Mouse (Mus musculus) left cerebral cortex, postnatal 36 days (tissue): ENCODE measurements at regions not wholly inside any gene's neighbourhood (a gene's known extent, or its start where the extent isn't known, plus 50 kb on each side); places are given as distances from the start of the nearest gene placed in this dataset.

Experiments used
- DNase-seq, 2 experiments: peaks; one replicate each; pipeline ENCODE4 v3.0.0; 2021 to 2022; ENCODE audit warnings: low spot score in 2 of 2, mixed read lengths in 1 of 2
- intact Hi-C: fragments of 180-260 bp; cut with DNase I; formaldehyde crosslinking; loops from one replicate; pipeline ENCODE4 v1.15.1; 2025

DNA sequence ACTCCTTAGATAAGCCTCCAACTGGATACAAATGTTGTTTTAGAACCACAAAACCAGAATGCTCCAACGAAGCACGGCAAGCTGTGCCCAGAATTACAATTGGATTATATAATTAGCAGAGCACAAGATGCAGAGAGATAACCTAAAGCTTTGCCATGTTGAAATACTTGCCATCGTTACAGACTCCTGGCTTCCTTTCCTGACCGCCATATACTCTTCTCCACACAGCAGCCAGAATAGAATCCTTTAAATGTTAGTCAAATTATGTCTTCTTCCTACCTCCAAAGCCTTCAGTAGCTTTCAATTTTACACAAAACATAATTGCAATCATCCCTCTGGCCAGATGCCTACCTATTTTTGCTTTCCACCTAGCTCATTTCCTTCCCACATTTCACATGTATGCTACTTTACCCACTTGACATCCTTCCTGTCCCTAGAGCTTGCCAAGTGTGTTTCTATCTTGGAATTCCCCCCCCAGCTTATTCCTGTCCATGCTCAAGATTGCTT is 52.8 kb upstream of the G2e3 start:
- intact Hi-C loops = no loop called here
- peak in 1 of 2 experiments; percentile 26 for DNase-seq

DNA sequence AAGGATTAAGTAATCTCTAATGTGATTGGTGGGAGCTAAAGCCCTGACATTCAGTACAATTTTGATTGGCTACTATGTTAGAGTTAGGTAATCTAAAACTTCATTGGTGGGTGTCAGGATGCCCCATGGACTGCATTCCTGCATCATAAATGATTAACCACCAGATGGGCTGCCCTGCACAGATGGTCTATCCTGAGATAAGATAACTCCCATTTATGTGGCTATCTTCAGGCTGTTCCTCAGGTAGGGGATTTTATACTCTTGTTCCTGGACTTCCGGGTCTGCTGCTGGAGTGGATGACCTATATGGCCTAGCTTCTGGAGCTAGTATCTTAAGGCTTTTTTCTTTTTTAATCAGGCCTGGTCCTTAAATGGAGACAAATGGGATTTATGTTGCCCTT is 69.5 kb upstream of the G2e3 start:
- DNase-seq = no peak
- intact Hi-C loops = loop anchor here (5.0 kb wide), 1 partner anchor 1906 kb away; no protein-coding TSS in a partner anchor

DNA sequence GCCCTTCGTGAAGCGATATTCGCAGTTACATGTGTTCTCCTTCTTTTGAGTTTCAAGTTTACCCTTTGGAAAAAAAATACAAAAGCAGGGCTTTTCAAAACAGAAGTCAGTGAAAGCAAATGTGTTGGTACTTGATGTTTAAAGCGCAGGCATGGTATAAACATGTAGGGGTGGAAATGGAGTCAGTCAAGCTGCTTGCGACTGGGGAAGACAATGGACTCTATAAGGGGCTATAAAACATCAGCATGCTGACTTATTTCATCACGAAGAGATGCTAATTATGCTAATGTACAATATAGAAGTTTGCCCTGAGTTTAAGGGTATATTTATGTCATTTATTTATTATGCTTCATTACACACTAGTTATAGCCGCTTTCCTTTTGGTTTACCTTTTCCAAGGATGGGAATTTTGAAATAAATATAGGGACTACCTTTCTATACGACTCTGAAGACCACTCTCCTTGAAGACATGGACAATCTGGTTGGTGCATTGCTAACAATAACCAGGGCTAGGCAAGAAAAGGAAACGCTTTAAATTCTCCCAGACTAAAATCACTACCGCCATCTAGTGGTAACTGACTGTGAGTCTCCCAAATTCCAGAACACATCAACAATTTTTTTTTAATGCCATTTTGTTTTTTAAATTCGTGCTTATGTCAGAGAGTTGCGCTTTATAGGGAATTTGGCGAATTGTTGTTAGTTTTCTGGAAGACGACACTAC is 71.9 kb upstream of the G2e3 start:
- peak in 1 of 2 experiments; percentile 12 for DNase-seq
- intact Hi-C loops = loop anchor here (5.0 kb wide), 1 partner anchor 1904 kb away; no protein-coding TSS in a partner anchor

- DNase-seq = no peak
- intact Hi-C loops = no loop called here
These were observed 74.4 kb upstream of the G2e3 start for GRCm38 (mm10) chr12:51273486-51273885.

- DNase-seq = peak; percentile 14 to 19
- intact Hi-C loops = no loop called here
These were observed 105.0 kb upstream of the G2e3 start for GRCm38 (mm10) chr12:51242839-51243238.

GRCm38 (mm10) chr12:51241131-51241781 is 106.6 kb upstream of the G2e3 start:
- peak; percentile 35 to 50 for DNase-seq
- intact Hi-C loops = no loop called here

DNA sequence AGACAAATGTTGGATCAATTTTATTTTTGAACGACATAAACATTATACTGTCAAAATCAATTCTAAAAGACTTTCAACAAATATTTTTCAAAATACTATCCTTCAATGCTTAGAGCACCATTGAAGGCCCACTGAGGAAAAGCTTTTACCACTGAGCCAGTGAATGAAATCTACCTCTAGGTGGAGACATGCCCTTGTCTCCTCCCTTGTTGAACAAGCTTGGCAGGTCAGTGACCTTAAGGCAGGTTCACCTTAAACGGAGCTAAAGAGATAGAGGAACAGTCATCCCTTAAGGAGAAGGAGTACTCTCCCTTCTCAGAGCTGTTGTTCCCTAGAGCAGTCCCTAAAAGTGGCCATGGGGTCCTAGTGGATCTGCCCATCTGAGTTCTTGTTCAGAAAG is 136.2 kb upstream of the G2e3 start:
- intact Hi-C loops = no loop called here
- no peak for DNase-seq

DNA sequence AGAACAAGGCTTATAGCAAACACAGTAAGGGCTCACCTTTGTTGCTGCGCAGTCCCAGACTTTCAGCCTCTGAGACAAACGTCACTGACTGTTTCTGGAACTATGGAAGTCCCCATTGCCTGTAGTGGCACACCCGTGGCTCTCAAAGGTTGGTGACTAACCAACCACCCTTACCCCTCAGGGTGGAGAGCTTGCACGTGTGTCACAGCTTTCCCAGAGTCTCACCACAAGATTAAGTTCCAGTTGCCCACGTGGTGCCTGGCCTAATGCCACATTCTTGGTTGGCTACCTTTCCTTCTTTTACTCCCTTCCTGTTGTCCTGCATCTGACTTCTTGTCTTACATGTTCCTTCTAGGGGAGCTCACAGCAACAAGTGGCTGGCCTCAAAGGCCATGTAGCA is 151.6 kb upstream of the G2e3 start:
- intact Hi-C loops = no loop called here

DNA sequence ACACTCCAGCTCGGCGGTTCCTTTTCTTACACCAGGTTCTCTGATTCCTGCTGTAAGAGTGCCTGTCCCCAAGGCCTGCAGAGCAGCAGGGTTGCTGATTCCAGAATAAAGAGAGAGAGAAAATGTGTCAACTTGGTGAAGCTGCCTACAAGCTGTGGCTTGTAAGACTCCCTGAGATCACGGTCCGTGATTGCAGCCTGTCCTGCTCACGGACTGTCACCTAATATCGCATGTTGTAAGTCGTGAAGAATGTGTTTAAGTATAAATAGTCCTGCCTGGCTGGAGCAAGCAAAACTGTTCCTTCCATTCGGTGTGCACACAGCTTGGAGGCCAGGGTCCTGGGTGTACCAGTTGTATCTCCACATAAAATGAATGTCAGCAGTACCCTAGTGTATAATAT is 152.7 kb upstream of the G2e3 start:
- intact Hi-C loops = no loop called here

More for the DNA sequence above, 151.6 kb upstream of the G2e3 start:
- no peak for DNase-seq

GRCm38 (mm10) chr12:51190754-51191153 is 157.1 kb upstream of the G2e3 start:
- no peak for DNase-seq
- intact Hi-C loops = no loop called here

More for the DNA sequence above, 152.7 kb upstream of the G2e3 start:
- DNase-seq = no peak

DNA sequence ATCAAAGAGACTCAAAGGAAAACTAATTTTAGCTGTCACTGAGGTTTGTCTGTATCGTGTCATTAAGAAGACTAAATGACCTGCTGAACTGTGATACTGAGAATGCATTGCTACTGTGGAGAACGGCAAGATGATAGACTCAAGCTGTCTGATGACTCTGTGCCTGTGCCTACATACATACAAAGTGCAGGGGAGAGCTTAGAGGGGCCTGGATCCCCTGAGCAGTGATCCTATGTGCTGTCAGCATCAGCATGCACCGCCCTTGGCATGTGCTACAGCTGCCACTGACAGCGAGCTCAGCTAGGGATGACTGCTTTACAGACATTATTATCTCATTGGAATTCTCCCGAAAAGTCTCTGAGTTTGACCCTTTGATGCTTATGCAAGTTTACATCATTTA is 157.7 kb upstream of the G2e3 start:
- intact Hi-C loops = no loop called here
- no peak for DNase-seq

- intact Hi-C loops = loop anchor here (5.0 to 10.0 kb wide), 3 partner anchors 183 to 1816 kb away; no protein-coding TSS in a partner anchor
- DNase-seq = no peak
These were observed 159.6 kb upstream of the G2e3 start for GRCm38 (mm10) chr12:51188229-51188628.

- intact Hi-C loops = loop anchor here (2.0 to 10.0 kb wide), 4 partner anchors 183 to 1815 kb away; no protein-coding TSS in a partner anchor
These were observed 160.1 kb upstream of the G2e3 start for GRCm38 (mm10) chr12:51187726-51188125.

GRCm38 (mm10) chr12:51185751-51186150 is 162.1 kb upstream of the G2e3 start:
- intact Hi-C loops = loop anchor here (2.0 to 10.0 kb wide), 4 partner anchors 181 to 1813 kb away; no protein-coding TSS in a partner anchor
- peak in 1 of 2 experiments; percentile 19 for DNase-seq

More at GRCm38 (mm10) chr12:51187726-51188125, 160.1 kb upstream of the G2e3 start:
- DNase-seq = no peak

DNA sequence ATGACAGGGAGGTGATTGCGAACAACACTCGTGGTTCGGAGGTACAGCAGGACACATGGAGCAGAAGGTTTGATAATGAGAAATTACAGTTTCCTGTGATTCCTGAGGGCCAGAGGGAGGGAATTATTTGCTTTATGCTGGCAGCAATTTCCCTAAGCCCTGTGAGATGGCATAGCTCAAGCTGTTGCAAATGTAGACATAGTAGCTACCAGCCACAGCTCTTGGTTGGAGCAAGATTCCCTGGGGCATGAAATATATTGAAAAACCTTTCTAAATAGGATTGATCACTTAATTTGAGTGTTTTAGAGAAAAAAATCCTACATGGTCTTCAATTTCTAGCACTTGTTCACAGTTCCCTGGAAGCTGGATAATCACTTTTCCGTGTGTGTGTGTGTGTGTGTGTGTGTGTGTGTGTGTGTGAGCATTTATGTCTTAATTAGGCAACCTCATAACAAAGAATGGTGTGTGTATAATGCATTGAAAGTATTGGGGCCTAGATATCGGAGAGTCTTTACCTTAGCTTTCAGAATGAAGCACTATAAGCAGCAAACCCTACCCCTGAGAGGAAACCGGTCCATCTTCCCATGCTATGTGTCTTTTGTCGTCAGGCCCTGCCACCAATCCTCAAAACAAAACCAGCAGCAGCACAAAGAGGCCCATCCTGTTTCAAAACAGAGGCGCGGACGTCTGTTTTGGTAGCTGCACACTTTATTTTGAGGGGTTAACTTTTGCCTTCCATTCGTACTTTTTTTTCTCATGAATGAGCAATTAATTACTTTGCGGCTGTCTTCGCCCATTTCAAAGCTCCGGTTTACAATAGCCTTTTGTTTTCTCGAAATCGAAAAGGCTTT is 172.7 kb upstream of the G2e3 start:
- intact Hi-C loops = no loop called here
- DNase-seq = no peak

DNA sequence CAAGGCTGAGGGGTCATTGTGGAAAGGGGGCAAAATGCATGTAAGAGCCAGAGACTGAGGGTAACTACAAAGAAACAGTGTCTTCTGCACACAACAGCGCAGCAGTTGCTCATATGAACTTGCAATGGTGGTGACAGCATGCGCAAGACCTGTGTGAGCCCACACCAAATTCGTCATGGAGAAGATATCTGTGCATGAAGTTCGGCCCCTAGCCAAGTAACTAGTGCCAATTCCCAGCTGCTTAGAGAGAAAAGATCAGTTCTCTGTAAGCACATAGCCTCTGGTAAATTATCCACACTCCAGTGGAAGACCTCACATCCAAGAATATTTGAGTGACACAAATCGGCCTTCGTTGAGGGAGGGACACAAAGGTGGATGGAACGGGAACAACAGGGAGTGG is 182.7 kb upstream of the G2e3 start:
- intact Hi-C loops = no loop called here
- DNase-seq = no peak

DNA sequence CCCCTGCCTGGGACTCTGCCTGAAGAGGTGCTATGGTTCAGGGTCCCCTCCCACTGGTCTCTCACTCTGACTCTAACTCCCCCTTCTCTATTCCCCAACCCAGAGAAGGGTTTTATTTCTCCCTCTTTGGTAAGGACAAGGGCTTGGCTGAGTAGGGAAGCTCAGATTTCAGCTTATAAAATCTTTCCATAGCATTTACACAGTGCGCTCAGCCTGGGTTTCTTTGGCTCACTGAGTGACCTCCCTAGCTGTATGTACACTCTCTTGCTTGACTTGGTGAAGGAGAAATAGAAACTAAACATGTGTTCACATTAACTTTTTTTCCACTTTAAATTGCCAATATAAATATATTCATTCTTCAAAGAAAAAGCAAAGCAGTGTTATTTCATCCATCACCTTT is 186.9 kb upstream of the G2e3 start:
- intact Hi-C loops = no loop called here
- DNase-seq = no peak

GRCm38 (mm10) chr12:51160122-51160521 is 187.7 kb upstream of the G2e3 start:
- intact Hi-C loops = no loop called here
- no peak for DNase-seq

DNA sequence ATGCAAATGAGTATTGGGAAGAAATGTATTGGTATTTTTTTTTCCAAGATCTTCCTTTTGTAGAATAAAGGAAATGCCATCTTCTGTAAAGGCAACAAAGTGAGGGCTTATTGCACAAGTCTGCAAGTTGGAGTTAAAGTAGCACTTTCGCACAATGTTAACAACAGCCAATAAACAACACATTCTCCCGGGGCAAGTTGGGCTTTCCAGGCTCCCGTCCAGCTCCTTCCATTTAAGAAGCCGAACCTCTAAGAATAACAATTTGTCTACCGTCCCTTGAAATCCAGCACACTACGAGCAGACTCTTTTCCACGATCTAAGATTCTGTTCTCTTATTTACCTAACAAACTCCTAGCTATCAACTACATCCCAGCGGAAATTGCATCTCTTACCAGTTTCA is 199.9 kb upstream of the G2e3 start:
- intact Hi-C loops = no loop called here
- no peak for DNase-seq

DNA sequence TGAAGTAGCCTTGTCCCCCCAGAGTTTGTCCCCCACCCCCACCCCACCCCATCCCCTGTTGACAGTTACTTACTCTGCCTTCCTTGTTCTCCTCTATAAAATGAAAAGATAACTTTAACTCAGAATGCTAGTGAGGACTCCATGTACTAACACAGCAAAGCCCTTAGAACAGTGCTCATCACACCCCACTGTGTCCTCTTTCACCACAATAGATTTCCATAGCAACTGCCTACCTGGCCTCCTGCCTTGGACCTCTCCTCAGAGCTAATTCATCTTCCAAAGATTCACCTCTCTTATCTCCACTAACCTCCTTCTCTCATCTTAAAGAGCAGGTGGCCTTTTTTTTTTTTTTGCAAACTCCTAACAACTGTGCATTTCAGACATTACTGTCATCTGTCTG is 204.0 kb upstream of the G2e3 start:
- intact Hi-C loops = loop anchor here (5.0 kb wide), 1 partner anchor 37 kb away; no protein-coding TSS in a partner anchor
- no peak for DNase-seq
